Mouse (Mus musculus): Measurements from ENCODE around the gene Ret.

DNA sequence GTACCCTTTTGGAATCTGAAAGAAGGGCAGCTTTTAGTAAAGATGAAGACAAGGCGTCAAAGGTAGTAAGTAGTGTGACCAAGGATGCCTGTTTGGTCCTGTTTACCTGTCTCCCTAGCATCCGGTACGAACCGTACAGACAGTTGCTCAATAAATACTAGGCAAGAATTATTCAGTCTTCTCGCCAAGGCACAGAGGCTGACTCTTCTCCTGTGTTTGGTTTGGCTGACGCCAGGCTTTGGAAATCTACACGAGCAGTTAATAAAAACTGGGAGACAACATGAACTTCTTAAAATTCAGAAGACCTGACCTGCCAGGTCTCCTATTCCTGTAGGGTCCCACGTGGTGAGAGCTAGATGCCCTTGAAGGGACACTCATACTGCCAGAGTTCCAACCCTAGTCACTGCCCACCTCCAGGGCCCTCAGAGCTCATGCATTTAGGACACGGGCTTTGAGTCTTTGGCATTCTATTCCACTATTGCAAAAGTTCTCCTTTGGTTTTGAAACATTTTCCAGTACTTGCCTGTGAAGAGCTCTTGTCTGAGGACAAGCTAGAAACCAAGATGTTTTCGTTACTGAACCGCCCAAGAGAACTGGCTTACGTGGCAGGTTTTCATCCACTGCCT is 34.9 kb downstream of the Ret start:
- no peak for TF ChIP-seq CTCF (IDR thresholded peaks at IDR 0.05; ENCODE audit: borderline replicate concordance, extremely low read depth, insufficient read depth, insufficient read length)
- TF ChIP-seq POLR2A (IDR thresholded peaks at IDR 0.05; ENCODE audit: borderline replicate concordance, extremely low read depth, insufficient read depth, insufficient read length, poor library complexity, severe bottlenecking): no peak
